Mouse (Mus musculus) adipocyte (in vitro differentiated cells): ENCODE data around the gene Zc3h12b.
A peak's percentile ranks its signal among the peaks of the same experiment; 100 is the strongest.
"Not testable (repeated sequence)": the region's sequence is repeated elsewhere in the genome, so short reads cannot be mapped to it uniquely, and the experiment has no call there.

Experiments
- DNase-seq: peaks from one replicate; pipeline ENCODE4 v3.0.0-alpha.2; 2016; ENCODE audit warnings: low spot score

Gene Zc3h12b

GRCm38 (mm10) chrX:95711227-95712111 lies at the start of gene Zc3h12b:
Gene Zc3h12b (plus strand): TSS chrX:95711678.
- DNase-seq: peak; percentile 50

- no peak for DNase-seq
Measured at GRCm38 (mm10) chrX:95682206-95682605, 29.3 kb upstream of the Zc3h12b start.

GRCm38 (mm10) chrX:95687119-95687518 lies 24.4 kb upstream of the Zc3h12b start:
- peak; percentile 42 for DNase-seq

- peak; percentile 50 for DNase-seq
Measured at GRCm38 (mm10) chrX:95738253-95738652, 26.8 kb downstream of the Zc3h12b start.

- no peak for DNase-seq
Measured at GRCm38 (mm10) chrX:95795881-95796280, 84.4 kb downstream of the Zc3h12b start.

- DNase-seq: peak; percentile 42
Measured at GRCm38 (mm10) chrX:95801790-95802189, 90.3 kb downstream of the Zc3h12b start.

- DNase-seq: no peak
Measured at GRCm38 (mm10) chrX:95852806-95853205, 141.3 kb downstream of the Zc3h12b start.

GRCm38 (mm10) chrX:95881111-95881510 lies 169.6 kb downstream of the Zc3h12b start:
- no peak for DNase-seq

GRCm38 (mm10) chrX:95902716-95903115 lies 191.2 kb downstream of the Zc3h12b start:
- no peak for DNase-seq

- DNase-seq: no peak
Measured at GRCm38 (mm10) chrX:95935481-95935880, 224.0 kb downstream of the Zc3h12b start.

GRCm38 (mm10) chrX:95945496-95945895 lies 234.0 kb downstream of the Zc3h12b start:
- no peak for DNase-seq

GRCm38 (mm10) chrX:95948135-95948534 lies 236.7 kb downstream of the Zc3h12b start:
- DNase-seq: peak; percentile 23

- peak; percentile 47 for DNase-seq
Measured at GRCm38 (mm10) chrX:95950776-95951175, 239.3 kb downstream of the Zc3h12b start.

GRCm38 (mm10) chrX:95956497-95957293 lies 245.2 kb downstream of the Zc3h12b start, which contains the start of gene Las1l:
Gene Las1l (minus strand): TSS chrX:95956962.
- DNase-seq: peak; percentile 96

GRCm38 (mm10) chrX:95957461-95957860 lies 246.0 kb downstream of the Zc3h12b start:
- not testable (repeated sequence) for DNase-seq

- peak; percentile 43 for DNase-seq
Measured at GRCm38 (mm10) chrX:95963366-95963765, 251.9 kb downstream of the Zc3h12b start.

GRCm38 (mm10) chrX:95965036-95965435 lies 253.6 kb downstream of the Zc3h12b start:
- no peak for DNase-seq

GRCm38 (mm10) chrX:95967847-95968593 lies 256.5 kb downstream of the Zc3h12b start:
- DNase-seq: no peak

GRCm38 (mm10) chrX:95968594-95968965 lies 257.1 kb downstream of the Zc3h12b start:
- DNase-seq: no peak

- no peak for DNase-seq
Measured at GRCm38 (mm10) chrX:95969116-95969515, 257.6 kb downstream of the Zc3h12b start.

- no peak for DNase-seq
Measured at GRCm38 (mm10) chrX:95969936-95970335, 258.5 kb downstream of the Zc3h12b start.
